Mouse (Mus musculus) bone marrow macrophage, adult 2 months (primary cell): Measurements from ENCODE around the gene Gjb3.

Experiments
- CTCF ChIP-seq: IDR thresholded peaks from 2 replicates; pipeline ENCODE4 v1.5.1; 2012; ENCODE audit warnings: low read depth, mild to moderate bottlenecking, low read length, moderate library complexity
- POLR2A ChIP-seq: IDR thresholded peaks from 2 replicates; pipeline ENCODE4 v1.6.1; 2012; ENCODE audit warnings: mild to moderate bottlenecking, low read depth, low read length, borderline replicate concordance

GRCm38 (mm10) chr4:127329046-127329445, 1.6 kb downstream of the Gjb3 start:
- TF ChIP-seq POLR2A (no peak), CTCF (no peak)
